Mouse (Mus musculus) layer of hippocampus, adult 18-20 months (tissue): ENCODE measurements around the gene Pdcd5. TPM values are rescaled to one million over a fixed set of nuclear protein-coding genes. Genes with fewer than 3 reads are reported as not detected.

Experiments used
- DNase-seq, 2 experiments: peaks; one replicate each; pipeline ENCODE4 v3.0.0; 2022; ENCODE audit warnings: low spot score in 2 of 2
- total RNA-seq, 2 experiments: library from RNA; stranded (reverse); gene quantifications; 2 replicates each; pipeline ENCODE4 v1.2.3; 2021

The Pdcd5 gene
- total RNA-seq, 2 experiments from 2014 or later = 77.9 to 80.8 TPM

DNA sequence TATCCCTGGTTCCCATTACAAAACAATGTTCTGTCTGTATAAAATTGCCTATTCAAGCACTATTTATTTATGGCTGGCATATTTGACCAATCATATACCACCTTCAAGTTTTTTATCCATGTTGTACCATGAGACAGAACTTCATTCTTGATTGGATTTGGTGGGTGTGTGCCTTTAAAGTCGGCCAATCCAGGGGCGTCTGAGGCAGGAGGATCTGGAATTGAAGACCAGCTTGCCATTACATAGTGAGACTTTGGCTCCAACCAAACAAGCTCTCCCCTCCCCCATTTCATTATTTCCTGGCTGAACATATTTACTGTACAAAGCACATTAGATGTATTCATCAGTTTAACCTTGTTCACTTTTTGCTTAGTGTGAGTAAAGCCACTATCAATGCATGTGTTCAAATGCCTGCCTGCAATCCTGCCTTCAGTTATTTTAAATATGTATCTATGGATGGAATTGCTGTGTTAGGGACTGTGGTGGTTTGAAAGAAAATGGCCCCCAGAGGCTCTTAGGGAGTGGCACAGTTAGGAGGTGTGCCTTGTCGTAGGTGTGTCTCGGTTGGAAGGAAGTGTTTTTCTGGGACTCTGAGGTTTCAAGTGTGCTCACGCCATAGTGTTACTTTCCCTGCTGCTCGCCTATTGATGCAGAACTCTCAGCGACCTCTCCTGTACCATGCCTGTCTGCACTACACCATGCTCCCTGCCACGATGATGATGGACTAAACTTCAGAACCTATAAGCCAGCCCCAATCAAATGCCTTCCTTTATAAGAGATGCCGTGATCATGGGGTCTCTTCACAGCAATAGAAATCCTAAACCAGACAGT lies 1.1 kb upstream of the Pdcd5 start:
- no peak for DNase-seq

DNA sequence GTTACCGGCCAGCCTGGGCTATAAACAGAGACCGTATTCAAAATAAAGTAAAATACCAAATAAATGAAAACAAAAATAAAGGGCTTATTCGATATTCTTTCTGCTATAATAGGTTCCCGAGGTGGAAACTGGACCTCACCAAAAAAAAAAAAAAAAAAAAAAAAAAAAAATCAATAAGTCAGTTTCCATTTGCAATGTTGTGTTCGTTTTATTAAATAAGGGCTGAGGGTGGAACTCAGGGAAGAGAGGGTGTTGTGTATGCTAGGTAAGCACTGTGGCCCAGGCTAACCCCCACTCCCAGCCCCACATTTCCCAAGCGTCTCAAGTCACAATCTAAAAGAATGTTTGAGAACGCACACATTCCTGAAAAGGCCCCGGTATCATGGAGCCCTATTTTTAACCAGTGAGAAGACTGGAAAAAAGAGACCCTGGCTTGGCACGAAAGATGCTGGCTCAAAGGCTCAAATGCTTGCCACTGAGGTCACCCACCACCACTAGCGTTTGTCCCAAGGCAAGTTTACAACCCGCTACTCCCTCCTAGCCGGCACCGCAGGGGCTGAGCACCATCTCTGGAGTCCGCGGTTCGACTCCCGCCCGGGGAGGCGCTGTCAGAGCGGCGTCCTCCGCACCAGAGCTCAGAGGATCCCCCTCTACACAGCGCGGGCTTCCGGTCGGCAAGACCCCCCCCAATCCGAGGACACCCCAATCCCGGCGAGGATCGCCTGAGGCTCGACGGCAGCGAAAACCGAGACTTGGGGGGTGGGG lies 822 bp downstream of the Pdcd5 start:
- no peak for DNase-seq

GRCm38 (mm10) chr7:35640072-35640471 lies 7.2 kb downstream of the Pdcd5 start:
- no peak for DNase-seq

GRCm38 (mm10) chr7:35636874-35637273 lies 10.4 kb downstream of the Pdcd5 start:
- DNase-seq = peak in 1 of 2 experiments; percentile 39

GRCm38 (mm10) chr7:35636229-35636628 lies 11.1 kb downstream of the Pdcd5 start:
- DNase-seq = peak in 1 of 2 experiments; percentile 41

GRCm38 (mm10) chr7:35628496-35628895 lies 18.8 kb downstream of the Pdcd5 start:
- no peak for DNase-seq

GRCm38 (mm10) chr7:35627371-35627770 lies 19.9 kb downstream of the Pdcd5 start:
- no peak for DNase-seq

DNA sequence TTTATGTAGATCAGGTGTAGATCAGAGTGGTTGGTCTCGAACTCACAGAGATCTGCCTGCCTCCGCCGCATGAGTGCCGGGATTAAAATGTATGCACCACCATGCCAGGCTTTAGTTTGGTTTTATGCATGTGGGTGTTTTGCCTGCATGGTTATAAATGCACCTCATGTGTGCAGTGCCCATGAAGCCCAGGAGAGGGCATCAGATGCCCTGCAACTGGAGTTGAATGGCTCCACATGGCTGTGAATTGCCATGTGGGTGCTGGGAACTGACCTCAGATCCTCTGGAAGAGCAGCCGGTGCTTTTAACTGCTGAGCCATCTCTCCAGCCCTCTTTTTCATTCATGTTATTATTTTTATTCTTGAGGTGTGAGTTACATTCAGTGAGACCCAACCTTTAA lies 21.3 kb downstream of the Pdcd5 start:
- no peak for DNase-seq

DNA sequence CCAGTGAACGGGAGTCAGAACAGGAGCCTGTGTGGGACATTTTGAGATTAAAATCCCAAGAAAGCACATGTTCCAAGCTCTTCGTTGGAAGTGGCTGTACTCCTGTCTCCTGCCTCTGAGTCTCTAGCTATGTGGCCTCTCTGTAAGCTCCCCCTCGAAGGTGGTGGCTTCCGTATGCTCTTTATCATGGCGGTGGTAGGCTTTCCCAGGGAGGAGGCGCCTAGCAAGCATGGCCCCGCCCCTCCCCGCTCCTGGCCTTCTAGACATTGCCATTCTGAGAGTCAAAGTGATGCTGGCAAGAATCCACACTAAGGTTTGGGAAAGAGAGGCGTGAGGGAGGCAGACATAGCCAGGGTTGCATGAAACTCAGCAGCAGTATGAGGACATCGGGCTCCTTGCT lies 24.7 kb downstream of the Pdcd5 start:
- no peak for DNase-seq

DNA sequence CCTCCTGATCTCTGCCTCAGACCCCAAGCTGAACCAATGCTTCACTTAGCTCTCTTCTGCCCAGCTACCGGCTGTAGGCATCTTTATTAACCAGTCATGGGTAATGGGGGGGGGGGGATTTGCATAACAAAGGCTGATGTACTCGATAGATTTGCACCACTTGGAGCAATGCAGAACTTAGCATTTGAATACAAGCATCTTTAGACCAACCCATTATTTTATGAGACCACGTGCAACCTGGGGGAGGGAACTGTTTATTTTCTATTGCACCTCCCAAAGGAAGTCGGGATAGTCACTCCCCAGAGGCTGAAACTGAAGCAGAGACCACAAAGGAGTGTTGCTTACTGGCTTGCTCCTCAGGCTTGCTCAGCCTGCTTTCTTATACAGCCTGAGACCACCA lies 29.8 kb downstream of the Pdcd5 start:
- no peak for DNase-seq

DNA sequence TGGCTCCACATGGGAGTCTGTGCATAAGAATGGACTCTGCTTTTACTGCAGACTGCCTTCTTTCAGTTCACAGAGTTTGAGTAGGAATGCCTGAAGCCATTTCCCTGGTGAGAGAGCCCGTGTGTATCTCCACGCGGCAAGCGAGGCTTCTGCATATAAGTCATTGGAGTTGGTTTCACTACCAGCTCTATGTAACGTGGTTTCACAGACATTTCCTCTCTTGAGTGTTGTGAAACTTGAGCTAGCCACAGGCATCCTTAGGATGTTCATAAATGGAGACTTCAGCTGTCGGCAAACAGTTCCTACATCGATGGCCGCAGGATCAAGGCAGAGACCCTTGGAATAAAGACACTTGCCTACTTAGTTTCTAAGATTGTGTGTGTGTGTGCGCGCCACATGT lies 38.1 kb downstream of the Pdcd5 start:
- DNase-seq = no peak

- DNase-seq = no peak
Measured at GRCm38 (mm10) chr7:35606816-35607215, 40.5 kb downstream of the Pdcd5 start.

DNA sequence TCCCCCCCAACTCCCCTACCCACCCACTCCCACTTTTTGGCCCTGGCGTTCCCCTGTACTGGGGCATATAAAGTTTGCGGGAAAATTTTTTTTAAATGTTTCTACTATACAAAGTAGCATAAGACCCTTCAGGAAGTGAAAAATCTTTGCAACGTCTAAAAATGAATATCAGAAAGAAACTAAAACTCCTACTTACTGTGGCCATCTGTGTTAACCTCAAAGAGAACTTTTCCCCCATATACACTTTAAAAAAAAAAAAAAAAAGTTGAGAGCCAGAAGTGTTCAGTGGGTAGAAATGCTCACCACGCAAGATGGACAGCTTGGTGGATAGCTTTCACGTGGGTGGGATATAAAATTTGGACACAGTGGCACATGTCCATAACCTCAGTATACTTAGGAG lies 44.6 kb downstream of the Pdcd5 start:
- no peak for DNase-seq

DNA sequence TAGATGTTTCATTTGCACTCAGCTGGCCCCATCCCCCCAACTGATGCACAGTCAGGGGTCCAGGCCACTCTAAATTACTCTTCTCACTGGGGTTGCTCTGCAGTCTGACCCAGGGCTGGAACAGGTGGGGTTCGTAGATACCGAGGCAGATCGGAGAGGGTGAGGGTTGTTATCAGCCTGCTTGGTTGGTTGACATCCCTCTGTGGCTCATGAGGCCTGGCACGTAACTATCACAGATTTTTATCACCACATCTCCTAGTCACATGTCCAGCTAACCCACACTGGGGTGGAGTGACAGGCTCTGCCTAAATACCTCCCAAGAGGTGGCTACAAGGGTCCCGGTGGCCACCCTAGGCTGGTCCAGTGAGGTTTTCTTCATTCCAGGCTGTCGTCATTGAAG lies 46.2 kb downstream of the Pdcd5 start:
- no peak for DNase-seq

DNA sequence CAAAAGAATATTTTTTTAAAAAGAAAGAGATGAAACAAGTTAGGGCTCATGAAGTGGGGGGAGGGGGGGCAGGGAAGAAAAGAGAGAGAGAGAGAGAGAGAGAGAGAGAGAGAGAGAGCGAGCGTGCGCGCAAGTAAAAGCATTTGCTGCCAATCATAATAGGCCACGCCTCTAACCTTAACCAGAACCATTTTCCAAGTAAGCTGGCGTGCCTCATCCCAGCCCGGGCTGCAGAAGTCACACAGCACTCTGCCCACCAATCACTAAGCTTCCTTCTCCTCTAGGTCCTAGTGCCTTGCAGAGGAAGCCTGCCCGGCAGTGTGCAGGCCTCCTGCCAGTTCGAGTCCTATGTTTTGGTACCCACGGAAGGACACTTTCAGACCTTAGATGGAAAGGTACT lies 47.3 kb downstream of the Pdcd5 start:
- no peak for DNase-seq

DNA sequence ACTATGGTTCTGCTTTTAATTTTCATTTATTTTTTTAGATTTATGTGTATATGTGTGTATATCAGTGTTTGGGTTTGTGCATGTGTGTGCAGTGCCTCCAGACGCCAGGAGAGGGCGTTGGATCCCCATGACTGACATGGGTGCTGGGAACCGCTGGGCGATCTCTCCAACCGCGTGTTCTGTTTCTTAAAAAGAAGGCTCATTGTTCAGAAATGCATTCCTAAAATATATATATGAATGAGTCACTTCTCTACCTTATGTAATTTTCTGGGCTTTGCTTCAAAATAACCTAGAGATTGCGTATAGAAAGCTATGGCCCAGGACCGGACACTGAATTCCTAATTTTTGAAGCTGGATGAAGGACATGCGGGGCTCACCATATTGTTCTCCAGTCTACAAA lies 47.8 kb downstream of the Pdcd5 start:
- no peak for DNase-seq

- DNase-seq = no peak
Measured at GRCm38 (mm10) chr7:35594311-35594710, 53.0 kb downstream of the Pdcd5 start.

Other genes with a start within 250 kb of the Pdcd5 start
- not detected for gene Slc7a9, start 198.7 kb downstream of the Pdcd5 start, total RNA-seq
- gene Tdrd12, start 109.8 kb downstream of the Pdcd5 start, total RNA-seq = under 1 TPM; 0.27 to 0.56 TPM
- gene Nudt19, start 91.2 kb downstream of the Pdcd5 start, total RNA-seq = 10 to 100 TPM; 62.4 to 65.4 TPM
- under 1 TPM; 0.22 to 0.23 TPM for gene Rgs9bp, start 61.9 kb downstream of the Pdcd5 start, total RNA-seq
- 10 to 100 TPM; 36.2 to 37.8 TPM for gene Ankrd27, start 61.3 kb downstream of the Pdcd5 start, total RNA-seq
- 10 to 100 TPM; 85.2 to 94.9 TPM for gene Dpy19l3, start 106.9 kb upstream of the Pdcd5 start, total RNA-seq
- 10 to 100 TPM; 30.6 to 33.6 TPM for gene Zfp507, start 155.5 kb upstream of the Pdcd5 start, total RNA-seq